Mouse (Mus musculus): ENCODE measurements around the gene Psen2. TPM values are rescaled to one million over a fixed set of nuclear protein-coding genes. Genes with fewer than 3 reads are reported as not detected.

Psen2 gene
- polyA plus RNA-seq, 1 experiment from 2014 or later = 37.0 TPM

DNA sequence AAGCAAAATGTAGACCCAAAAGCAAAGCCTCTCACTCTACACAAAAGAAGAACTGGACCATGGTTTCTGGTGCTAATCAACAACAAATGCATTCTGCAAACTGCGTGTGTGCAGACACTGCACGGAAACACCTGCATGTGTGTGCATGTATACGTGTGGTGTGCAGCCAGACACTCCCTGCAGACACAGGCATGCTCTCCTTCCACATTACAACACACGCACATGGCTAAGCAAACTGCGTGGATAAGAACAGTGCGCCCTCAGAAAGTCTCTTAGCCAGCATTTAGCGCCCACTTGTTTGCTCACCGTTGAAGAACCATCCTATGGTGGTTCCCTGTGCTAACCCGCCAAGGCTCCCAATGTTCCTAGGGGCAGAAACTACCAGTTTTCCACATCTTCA, 69.2 kb downstream of the Psen2 start:
- Histone ChIP-seq H3K4me2 (ENCODE audit: low read depth, low read length) (peak overlapping the region; percentile 91), H3K36me3 (ENCODE audit: control insufficient read depth, insufficient read depth) (no peaks in the 10 kb centered on the region), H3K27me3 (ENCODE audit: control insufficient read depth, insufficient read depth, low read depth, low read length) (no peaks in the 10 kb centered on the region), H3K4me3 (ENCODE audit: low read depth, low read length) (no peak overlapping the region), H3K9ac (ENCODE audit: low read depth, low read length) (no peak overlapping the region), H3K9me3 (replicated peaks; ENCODE audit: control insufficient read depth, low read length) (no peaks in the 10 kb centered on the region), H3K27ac (ENCODE audit: low read length) (peak overlapping the region; percentile 82; the same call in 1 of the 2 replicates), H3K4me1 (ENCODE audit: control insufficient read depth, low read depth, low read length) (peaks cover 19% of the 10 kb centered on the region)
- no peak for ATAC-seq (ENCODE audit: low read depth)
- WGBS (ENCODE audit: insufficient replicate concordance) = 74% methylated on average over 9 of the region's 9 CpGs

- no peak overlapping the region for H3K4me2 ChIP-seq (ENCODE audit: low read depth, low read length)
- WGBS (ENCODE audit: insufficient replicate concordance) = 64% methylated on average over 8 of the region's 8 CpGs
- no peaks in the 10 kb centered on the region for H3K27me3 ChIP-seq (ENCODE audit: control insufficient read depth, insufficient read depth, low read depth, low read length)
- H3K4me1 ChIP-seq (ENCODE audit: control insufficient read depth, low read depth, low read length) = peaks cover 19% of the 10 kb centered on the region
- H3K9me3 ChIP-seq (replicated peaks; ENCODE audit: control insufficient read depth, low read length) = no peaks in the 10 kb centered on the region
- ATAC-seq (ENCODE audit: low read depth) = no peak
- no peak overlapping the region for H3K4me3 ChIP-seq (ENCODE audit: low read depth, low read length)
- no peak overlapping the region for H3K9ac ChIP-seq (ENCODE audit: low read depth, low read length)
- no peaks in the 10 kb centered on the region for H3K36me3 ChIP-seq (ENCODE audit: control insufficient read depth, insufficient read depth)
- no peak overlapping the region for H3K27ac ChIP-seq (ENCODE audit: low read length)
Measured at GRCm38 (mm10) chr1:180193391-180193935, 69.8 kb downstream of the Psen2 start.

DNA sequence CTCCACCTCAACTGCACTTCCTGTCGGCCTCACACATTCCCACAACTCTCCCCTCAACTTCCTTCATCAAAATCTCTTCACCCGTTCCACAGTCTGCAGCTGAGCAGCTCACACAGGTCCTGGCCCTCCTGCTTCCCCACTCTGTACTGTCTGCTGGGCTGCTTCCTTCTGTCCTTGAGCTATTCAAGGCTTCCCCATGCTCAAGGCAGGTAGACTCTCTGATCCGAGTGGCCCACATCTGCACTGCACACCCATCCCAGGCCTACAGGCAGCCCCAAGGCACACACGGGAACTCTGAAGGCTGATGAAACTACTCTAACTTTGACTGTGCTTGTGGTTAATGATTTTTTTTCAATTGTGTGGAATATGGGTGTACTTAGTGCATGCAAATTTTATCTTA, 70.4 kb downstream of the Psen2 start:
- Histone ChIP-seq H3K9me3 (replicated peaks; ENCODE audit: control insufficient read depth, low read length) (no peaks in the 10 kb centered on the region), H3K27me3 (ENCODE audit: control insufficient read depth, insufficient read depth, low read depth, low read length) (no peaks in the 10 kb centered on the region), H3K4me2 (ENCODE audit: low read depth, low read length) (no peak overlapping the region), H3K36me3 (ENCODE audit: control insufficient read depth, insufficient read depth) (no peaks in the 10 kb centered on the region), H3K9ac (ENCODE audit: low read depth, low read length) (no peak overlapping the region), H3K4me1 (ENCODE audit: control insufficient read depth, low read depth, low read length) (peaks cover 19% of the 10 kb centered on the region), H3K4me3 (ENCODE audit: low read depth, low read length) (no peak overlapping the region), H3K27ac (ENCODE audit: low read length) (no peak overlapping the region)
- WGBS (ENCODE audit: insufficient replicate concordance) = 12% methylated on average over 4 of the region's 4 CpGs
- no peak for ATAC-seq (ENCODE audit: low read depth)

GRCm38 (mm10) chr1:180191651-180192220, 71.5 kb downstream of the Psen2 start:
- WGBS (ENCODE audit: insufficient replicate concordance) = 47% methylated on average over 7 of the region's 7 CpGs
- Histone ChIP-seq H3K4me1 (ENCODE audit: control insufficient read depth, low read depth, low read length) (peaks cover 19% of the 10 kb centered on the region), H3K36me3 (ENCODE audit: control insufficient read depth, insufficient read depth) (no peaks in the 10 kb centered on the region), H3K9ac (ENCODE audit: low read depth, low read length) (no peak overlapping the region), H3K4me2 (ENCODE audit: low read depth, low read length) (no peak overlapping the region), H3K9me3 (replicated peaks; ENCODE audit: control insufficient read depth, low read length) (no peaks in the 10 kb centered on the region), H3K27me3 (ENCODE audit: control insufficient read depth, insufficient read depth, low read depth, low read length) (no peaks in the 10 kb centered on the region), H3K27ac (ENCODE audit: low read length) (no peak overlapping the region), H3K4me3 (ENCODE audit: low read depth, low read length) (no peak overlapping the region)
- no peak for ATAC-seq (ENCODE audit: low read depth)

DNA sequence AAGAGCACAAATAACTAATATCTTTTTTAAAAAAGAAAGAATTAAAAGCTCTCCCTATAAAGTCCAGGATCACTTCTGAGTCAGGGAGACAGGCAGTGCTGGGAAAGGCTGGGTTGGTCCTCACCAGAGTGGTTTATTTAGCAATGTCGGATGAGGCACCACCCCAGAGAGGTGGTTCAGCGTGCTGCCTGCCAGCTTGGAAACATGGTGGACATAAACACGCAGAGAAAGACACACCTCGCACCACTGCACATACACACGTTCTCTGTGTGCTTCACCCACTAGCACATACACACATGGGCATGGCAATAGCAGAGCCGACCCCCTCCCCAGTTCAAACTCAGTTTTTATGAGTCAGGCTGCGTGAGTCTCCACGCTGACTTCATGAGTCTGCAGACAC, 72.1 kb downstream of the Psen2 start:
- 64% methylated on average over 8 of the region's 8 CpGs for WGBS (ENCODE audit: insufficient replicate concordance)
- H3K27me3 ChIP-seq (ENCODE audit: control insufficient read depth, insufficient read depth, low read depth, low read length) = no peaks in the 10 kb centered on the region
- peaks cover 14% of the 10 kb centered on the region for H3K4me1 ChIP-seq (ENCODE audit: control insufficient read depth, low read depth, low read length)
- H3K4me3 ChIP-seq (ENCODE audit: low read depth, low read length) = no peak overlapping the region
- ATAC-seq (ENCODE audit: low read depth) = no peak
- H3K9ac ChIP-seq (ENCODE audit: low read depth, low read length) = no peak overlapping the region
- H3K9me3 ChIP-seq (replicated peaks; ENCODE audit: control insufficient read depth, low read length) = no peaks in the 10 kb centered on the region
- H3K27ac ChIP-seq (ENCODE audit: low read length) = no peak overlapping the region
- no peaks in the 10 kb centered on the region for H3K36me3 ChIP-seq (ENCODE audit: control insufficient read depth, insufficient read depth)
- no peak overlapping the region for H3K4me2 ChIP-seq (ENCODE audit: low read depth, low read length)

- H3K27ac ChIP-seq (ENCODE audit: low read length) = no peak overlapping the region
- no peaks in the 10 kb centered on the region for H3K27me3 ChIP-seq (ENCODE audit: control insufficient read depth, insufficient read depth, low read depth, low read length)
- no peak overlapping the region for H3K4me2 ChIP-seq (ENCODE audit: low read depth, low read length)
- no peaks in the 10 kb centered on the region for H3K9me3 ChIP-seq (replicated peaks; ENCODE audit: control insufficient read depth, low read length)
- no peak overlapping the region for H3K4me3 ChIP-seq (ENCODE audit: low read depth, low read length)
- WGBS (ENCODE audit: insufficient replicate concordance) = 74% methylated on average over 4 of the region's 4 CpGs
- peaks cover 13% of the 10 kb centered on the region for H3K4me1 ChIP-seq (ENCODE audit: control insufficient read depth, low read depth, low read length)
- no peak for ATAC-seq (ENCODE audit: low read depth)
- H3K9ac ChIP-seq (ENCODE audit: low read depth, low read length) = no peak overlapping the region
- H3K36me3 ChIP-seq (ENCODE audit: control insufficient read depth, insufficient read depth) = no peaks in the 10 kb centered on the region
Measured at GRCm38 (mm10) chr1:180188951-180189350, 74.3 kb downstream of the Psen2 start.

- H3K4me3 ChIP-seq (ENCODE audit: low read depth, low read length) = no peak overlapping the region
- no peak overlapping the region for H3K27ac ChIP-seq (ENCODE audit: low read length)
- H3K9me3 ChIP-seq (replicated peaks; ENCODE audit: control insufficient read depth, low read length) = no peaks in the 10 kb centered on the region
- H3K4me2 ChIP-seq (ENCODE audit: low read depth, low read length) = no peak overlapping the region
- H3K4me1 ChIP-seq (ENCODE audit: control insufficient read depth, low read depth, low read length) = peaks cover 11% of the 10 kb centered on the region
- 64% methylated on average over 3 of the region's 3 CpGs for WGBS (ENCODE audit: insufficient replicate concordance)
- no peak overlapping the region for H3K9ac ChIP-seq (ENCODE audit: low read depth, low read length)
- no peak for ATAC-seq (ENCODE audit: low read depth)
- H3K27me3 ChIP-seq (ENCODE audit: control insufficient read depth, insufficient read depth, low read depth, low read length) = no peaks in the 10 kb centered on the region
- no peaks in the 10 kb centered on the region for H3K36me3 ChIP-seq (ENCODE audit: control insufficient read depth, insufficient read depth)
Measured at GRCm38 (mm10) chr1:180186371-180186770, 76.9 kb downstream of the Psen2 start.

- no peak overlapping the region for H3K4me3 ChIP-seq (ENCODE audit: low read depth, low read length)
- no peaks in the 10 kb centered on the region for H3K27me3 ChIP-seq (ENCODE audit: control insufficient read depth, insufficient read depth, low read depth, low read length)
- ATAC-seq (ENCODE audit: low read depth) = no peak
- peaks cover 11% of the 10 kb centered on the region for H3K4me1 ChIP-seq (ENCODE audit: control insufficient read depth, low read depth, low read length)
- H3K4me2 ChIP-seq (ENCODE audit: low read depth, low read length) = no peak overlapping the region
- no peaks in the 10 kb centered on the region for H3K9me3 ChIP-seq (replicated peaks; ENCODE audit: control insufficient read depth, low read length)
- H3K27ac ChIP-seq (ENCODE audit: low read length) = no peak overlapping the region
- 60% methylated on average over 5 of the region's 5 CpGs for WGBS (ENCODE audit: insufficient replicate concordance)
- no peak overlapping the region; the same call in 1 of the 2 replicates for H3K9ac ChIP-seq (ENCODE audit: low read depth, low read length)
- no peaks in the 10 kb centered on the region for H3K36me3 ChIP-seq (ENCODE audit: control insufficient read depth, insufficient read depth)
Measured at GRCm38 (mm10) chr1:180185877-180186276, 77.4 kb downstream of the Psen2 start.

DNA sequence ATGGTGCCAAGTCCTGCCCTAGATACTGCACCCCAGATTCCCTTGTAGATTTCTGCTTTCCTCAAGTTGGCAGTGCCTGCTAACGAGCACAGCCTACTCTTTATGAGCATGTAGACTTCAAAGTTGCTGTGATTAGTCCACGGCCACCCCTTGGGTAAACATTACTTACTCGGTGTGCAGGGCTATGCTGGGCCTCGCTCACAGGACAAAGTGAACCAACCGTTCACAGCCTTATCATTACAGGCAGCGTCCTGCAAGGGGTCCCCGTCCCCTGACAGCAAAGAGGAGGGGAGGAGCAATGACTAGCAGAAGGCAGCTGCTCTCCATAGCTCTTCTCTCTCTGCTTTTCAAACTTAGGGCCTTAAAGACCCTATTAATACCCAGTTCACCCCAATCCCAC, 78.5 kb downstream of the Psen2 start:
- peaks cover 11% of the 10 kb centered on the region for H3K4me1 ChIP-seq (ENCODE audit: control insufficient read depth, low read depth, low read length)
- no peaks in the 10 kb centered on the region for H3K27me3 ChIP-seq (ENCODE audit: control insufficient read depth, insufficient read depth, low read depth, low read length)
- H3K9me3 ChIP-seq (replicated peaks; ENCODE audit: control insufficient read depth, low read length) = no peaks in the 10 kb centered on the region
- H3K4me2 ChIP-seq (ENCODE audit: low read depth, low read length) = no peak overlapping the region
- peak; percentile 48 for ATAC-seq (ENCODE audit: low read depth)
- H3K36me3 ChIP-seq (ENCODE audit: control insufficient read depth, insufficient read depth) = no peaks in the 10 kb centered on the region
- no peak overlapping the region for H3K4me3 ChIP-seq (ENCODE audit: low read depth, low read length)
- 27% methylated on average over 7 of the region's 7 CpGs for WGBS (ENCODE audit: insufficient replicate concordance)
- no peak overlapping the region for H3K27ac ChIP-seq (ENCODE audit: low read length)
- H3K9ac ChIP-seq (ENCODE audit: low read depth, low read length) = no peak overlapping the region; the same call in 1 of the 2 replicates
